Mouse (Mus musculus): ENCODE results near the gene Ddx4. TPM values are rescaled to one million over a fixed set of nuclear protein-coding genes. Genes with fewer than 3 reads are reported as not detected.

Gene Ddx4
- 0.49 and 0.71 TPM in 2 replicates for polyA plus RNA-seq (2015; fragmentation: Nextera tagmentation; extraction: Ambion mirVana)

DNA sequence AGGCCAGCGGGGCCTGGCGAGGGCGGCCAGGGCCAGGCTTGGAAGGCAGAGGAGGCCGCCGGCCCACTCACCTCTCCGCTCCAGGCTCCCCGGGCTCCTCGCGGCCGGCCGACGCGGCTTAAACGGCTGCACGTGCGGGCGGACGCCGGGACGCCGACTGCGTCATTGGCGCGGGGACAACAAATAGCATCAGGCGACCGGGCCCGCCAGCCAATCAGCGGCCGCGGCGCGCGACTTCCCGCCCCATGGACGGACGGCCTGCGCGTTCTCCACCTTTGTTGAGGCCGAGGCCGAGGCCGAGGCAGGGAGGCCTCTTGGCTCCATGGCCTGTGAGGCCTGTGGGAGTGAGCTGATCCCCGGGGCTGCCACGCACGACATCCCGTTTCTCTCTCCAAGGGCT lies at the start of gene Ddx4:
Gene Ddx4, minus strand, starts transcription at position 271 of the 400 bp plus-strand sequence.
- no peaks in the 10 kb centered on the region for H3K4me1 ChIP-seq (ENCODE audit: insufficient read depth, low read length)
- H3K27ac ChIP-seq (ENCODE audit: low read length) = no peak within 1 kb of the TSS
- no peak within 1 kb of the TSS for H3K9ac ChIP-seq (replicated peaks; ENCODE audit: low read length)
- no peak within 1 kb of the TSS for H3K4me3 ChIP-seq (ENCODE audit: low read length)
- no peak for ATAC-seq (ENCODE audit: low FRiP score, low TSS enrichment)
- 83% methylated on average over 32 of the region's 45 CpGs for WGBS
- no peak within 1 kb of the TSS for H3K4me2 ChIP-seq (replicated peaks; ENCODE audit: low read depth, low read length)
- no peaks in the 10 kb centered on the region for H3K27me3 ChIP-seq (ENCODE audit: insufficient read depth, low read length)
- H3K36me3 ChIP-seq (ENCODE audit: insufficient read depth, low read length) = no peaks in the 10 kb centered on the region
- peaks cover 10% of the 10 kb centered on the region for H3K9me3 ChIP-seq (ENCODE audit: low read length)

DNA sequence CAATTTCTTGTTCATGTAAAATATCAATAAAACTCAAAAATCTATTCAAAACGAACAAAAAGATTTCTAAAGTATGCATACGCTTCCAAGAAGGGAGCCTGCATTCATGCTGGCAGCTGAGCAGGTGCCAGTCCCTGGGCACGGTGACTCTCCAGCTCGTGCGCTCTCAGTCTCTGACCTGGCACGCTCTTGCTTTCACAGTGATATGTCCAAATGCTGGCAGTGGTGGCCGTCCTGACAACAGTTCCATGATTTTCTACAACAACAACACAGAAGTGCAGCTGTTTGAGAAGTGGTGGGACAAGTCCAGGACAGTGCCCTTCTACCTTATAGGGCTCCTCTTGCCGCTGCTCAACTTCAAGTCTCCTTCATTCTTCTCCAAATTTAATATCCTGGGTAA lies 49.0 kb upstream of the Ddx4 start:
- Histone ChIP-seq H3K27me3 (ENCODE audit: insufficient read depth, low read length) (no peaks in the 10 kb centered on the region), H3K4me2 (replicated peaks; ENCODE audit: low read depth, low read length) (no peak overlapping the region), H3K4me1 (ENCODE audit: insufficient read depth, low read length) (no peaks in the 10 kb centered on the region), H3K9ac (replicated peaks; ENCODE audit: low read length) (no peak overlapping the region), H3K27ac (ENCODE audit: low read length) (no peak overlapping the region), H3K36me3 (ENCODE audit: insufficient read depth, low read length) (0 out of 2 replicates have a peak, but pooled peaks cover 3% of the 10 kb centered on the region), H3K4me3 (ENCODE audit: low read length) (no peak overlapping the region), H3K9me3 (ENCODE audit: low read length) (no peaks in the 10 kb centered on the region)
- ATAC-seq (ENCODE audit: low FRiP score, low TSS enrichment) = no peak
- 91% methylated on average over 8 of the region's 8 CpGs for WGBS

DNA sequence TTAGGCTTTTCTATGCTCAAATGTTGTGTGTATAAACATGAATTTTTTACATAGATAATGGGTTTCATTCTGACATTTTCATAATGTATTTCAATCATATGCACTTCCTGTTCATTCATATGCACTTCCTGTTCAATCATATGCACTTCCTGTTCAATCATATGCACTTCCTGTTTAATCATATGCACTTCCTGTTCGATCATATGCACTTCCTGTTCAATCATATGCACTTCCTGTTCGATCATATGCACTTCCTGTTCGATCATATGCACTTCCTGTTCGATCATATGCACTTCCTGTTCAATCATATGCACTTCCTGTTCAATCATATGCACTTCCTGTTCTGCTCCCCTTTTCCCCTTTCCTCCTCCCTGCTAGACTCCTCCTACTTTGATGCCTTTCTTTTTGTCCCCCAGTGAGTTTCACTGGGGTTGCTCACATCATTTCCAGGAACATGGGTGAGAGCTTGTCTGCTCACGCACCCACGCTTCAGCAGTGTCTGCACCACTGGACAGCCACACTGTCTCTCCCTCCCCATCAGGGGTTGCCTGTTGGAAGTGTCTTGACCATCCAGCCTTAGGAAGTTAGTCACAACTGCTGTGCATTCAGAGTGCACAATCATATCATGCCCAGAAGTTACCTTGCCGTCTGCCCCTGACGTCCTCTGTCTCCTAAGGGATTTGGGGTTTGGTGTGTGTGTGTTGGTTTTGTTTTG lies 43.4 kb upstream of the Ddx4 start:
- no peak overlapping the region for H3K4me3 ChIP-seq (ENCODE audit: low read length)
- H3K9me3 ChIP-seq (ENCODE audit: low read length) = peaks cover 3% of the 10 kb centered on the region; the same call in 1 of the 2 replicates
- no peak for ATAC-seq (ENCODE audit: low FRiP score, low TSS enrichment)
- 94% methylated on average over 8 of the region's 8 CpGs for WGBS
- no peak overlapping the region for H3K4me2 ChIP-seq (replicated peaks; ENCODE audit: low read depth, low read length)
- H3K27ac ChIP-seq (ENCODE audit: low read length) = no peak overlapping the region
- H3K4me1 ChIP-seq (ENCODE audit: insufficient read depth, low read length) = no peaks in the 10 kb centered on the region
- H3K27me3 ChIP-seq (ENCODE audit: insufficient read depth, low read length) = no peaks in the 10 kb centered on the region
- H3K9ac ChIP-seq (replicated peaks; ENCODE audit: low read length) = no peak overlapping the region
- peaks cover 15% of the 10 kb centered on the region for H3K36me3 ChIP-seq (ENCODE audit: insufficient read depth, low read length)

DNA sequence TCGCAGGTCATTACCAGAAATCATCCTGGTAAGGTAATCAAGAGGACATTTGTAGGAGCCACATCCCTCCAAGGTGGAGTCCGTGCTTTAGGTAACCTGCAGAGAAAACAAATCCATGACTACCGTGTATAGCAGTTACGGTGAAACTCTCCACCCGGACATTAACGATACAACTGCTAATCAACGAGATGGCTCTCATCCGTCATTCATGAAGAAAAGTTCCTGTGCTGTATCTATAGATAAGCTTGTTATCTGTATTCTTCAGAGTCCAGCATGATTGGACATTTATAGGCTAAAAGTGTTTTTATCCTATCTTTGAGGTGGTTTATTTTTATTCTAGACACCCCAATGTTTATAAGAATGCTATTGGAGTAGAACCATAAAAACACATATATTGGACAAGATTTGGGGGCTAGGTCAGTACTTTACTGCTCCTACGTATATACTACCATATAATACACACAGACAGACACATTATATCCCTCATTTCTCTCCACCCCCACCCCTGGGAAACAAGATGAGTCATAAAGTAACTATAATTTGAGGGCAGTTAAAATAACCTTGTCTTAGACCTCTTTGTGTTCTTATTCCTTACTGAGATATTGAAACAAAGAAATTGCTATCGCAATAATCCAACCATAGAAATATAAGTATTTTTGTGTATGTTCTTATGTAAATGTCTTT lies 40.7 kb upstream of the Ddx4 start:
- Histone ChIP-seq H3K4me3 (ENCODE audit: low read length) (no peak overlapping the region), H3K9me3 (ENCODE audit: low read length) (peaks cover 3% of the 10 kb centered on the region; the same call in 1 of the 2 replicates), H3K27me3 (ENCODE audit: insufficient read depth, low read length) (no peaks in the 10 kb centered on the region), H3K36me3 (ENCODE audit: insufficient read depth, low read length) (peaks cover 13% of the 10 kb centered on the region), H3K27ac (ENCODE audit: low read length) (no peak overlapping the region), H3K9ac (replicated peaks; ENCODE audit: low read length) (no peak overlapping the region), H3K4me1 (ENCODE audit: insufficient read depth, low read length) (no peaks in the 10 kb centered on the region), H3K4me2 (replicated peaks; ENCODE audit: low read depth, low read length) (no peak overlapping the region)
- 88% methylated on average over 10 of the region's 10 CpGs for WGBS
- ATAC-seq (ENCODE audit: low FRiP score, low TSS enrichment) = no peak

DNA sequence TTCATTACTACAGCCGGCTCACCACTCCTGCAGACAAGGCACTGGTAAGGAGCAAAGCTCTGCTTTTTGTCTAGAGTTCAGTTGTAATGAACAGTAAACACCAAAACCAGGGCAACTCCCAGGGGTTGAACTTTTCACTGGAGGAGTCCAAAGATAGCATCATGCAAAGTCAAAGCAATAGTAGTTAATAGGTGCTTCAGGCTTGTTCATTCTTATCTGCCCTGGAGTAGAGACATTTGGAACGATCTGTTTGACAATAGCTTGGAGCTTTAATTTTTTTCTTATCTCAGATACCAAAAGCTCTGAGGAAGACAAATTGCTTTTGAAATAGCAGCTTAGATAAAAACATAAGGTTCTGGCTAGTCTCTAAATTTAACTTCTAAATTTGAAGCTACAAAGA lies 33.9 kb upstream of the Ddx4 start:
- Histone ChIP-seq H3K9me3 (ENCODE audit: low read length) (no peaks in the 10 kb centered on the region), H3K9ac (replicated peaks; ENCODE audit: low read length) (no peak overlapping the region), H3K36me3 (ENCODE audit: insufficient read depth, low read length) (no peaks in the 10 kb centered on the region), H3K4me2 (replicated peaks; ENCODE audit: low read depth, low read length) (no peak overlapping the region), H3K27ac (ENCODE audit: low read length) (no peak overlapping the region), H3K4me3 (ENCODE audit: low read length) (no peak overlapping the region), H3K4me1 (ENCODE audit: insufficient read depth, low read length) (no peaks in the 10 kb centered on the region), H3K27me3 (ENCODE audit: insufficient read depth, low read length) (no peaks in the 10 kb centered on the region)
- ATAC-seq (ENCODE audit: low FRiP score, low TSS enrichment) = no peak
- 82% methylated on average over 2 of the region's 2 CpGs for WGBS

DNA sequence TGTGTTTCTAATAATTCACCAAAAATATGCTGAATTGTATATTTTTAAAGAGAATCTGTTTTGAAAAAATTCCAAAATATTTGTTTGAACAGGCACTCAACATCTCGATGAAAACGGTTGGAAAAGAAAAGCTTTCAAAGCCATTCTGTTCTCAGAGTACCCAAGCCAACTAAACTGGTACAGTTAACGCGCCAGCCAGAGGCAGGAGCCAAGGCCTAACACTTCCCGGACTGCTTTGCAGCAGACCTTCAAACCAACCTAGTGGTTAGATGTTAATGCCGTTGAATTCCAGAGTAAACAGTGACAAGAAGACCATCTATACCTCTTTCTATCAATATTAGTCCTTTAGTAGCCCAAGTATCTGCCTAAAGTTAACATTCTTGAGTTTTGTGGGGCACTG lies 31.7 kb upstream of the Ddx4 start:
- no peaks in the 10 kb centered on the region for H3K9me3 ChIP-seq (ENCODE audit: low read length)
- no peak overlapping the region for H3K9ac ChIP-seq (replicated peaks; ENCODE audit: low read length)
- no peak overlapping the region for H3K27ac ChIP-seq (ENCODE audit: low read length)

DNA sequence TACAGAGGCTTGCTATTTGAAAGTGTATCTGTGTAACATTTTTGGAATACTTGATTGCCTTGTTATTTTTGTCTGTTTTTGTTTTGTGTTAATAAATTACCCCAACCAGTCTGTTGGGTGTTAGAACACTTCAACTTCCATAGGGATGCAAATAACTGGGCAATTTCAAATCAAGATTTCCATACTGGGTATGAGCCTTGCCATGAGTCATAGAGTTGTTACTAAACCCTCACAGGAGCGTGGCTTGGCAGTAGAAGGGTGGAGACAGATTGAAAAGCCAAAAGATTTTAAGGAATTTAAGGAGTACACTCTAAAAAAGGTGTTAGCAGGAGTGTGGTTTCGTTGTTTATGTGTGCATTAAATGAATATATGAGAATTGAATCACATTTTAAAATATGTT lies 31.0 kb upstream of the Ddx4 start:
- Histone ChIP-seq H3K9ac (replicated peaks; ENCODE audit: low read length) (no peak overlapping the region), H3K4me1 (ENCODE audit: insufficient read depth, low read length) (no peaks in the 10 kb centered on the region), H3K36me3 (ENCODE audit: insufficient read depth, low read length) (no peaks in the 10 kb centered on the region), H3K27me3 (ENCODE audit: insufficient read depth, low read length) (no peaks in the 10 kb centered on the region), H3K9me3 (ENCODE audit: low read length) (no peaks in the 10 kb centered on the region), H3K4me3 (ENCODE audit: low read length) (no peak overlapping the region), H3K4me2 (replicated peaks; ENCODE audit: low read depth, low read length) (no peak overlapping the region), H3K27ac (ENCODE audit: low read length) (no peak overlapping the region)
- 81% methylated on average over 2 of the region's 2 CpGs for WGBS
- ATAC-seq (ENCODE audit: low FRiP score, low TSS enrichment) = no peak

More for the DNA sequence above, 31.7 kb upstream of the Ddx4 start:
- no peaks in the 10 kb centered on the region for H3K27me3 ChIP-seq (ENCODE audit: insufficient read depth, low read length)
- no peaks in the 10 kb centered on the region for H3K36me3 ChIP-seq (ENCODE audit: insufficient read depth, low read length)
- H3K4me2 ChIP-seq (replicated peaks; ENCODE audit: low read depth, low read length) = no peak overlapping the region
- no peak overlapping the region for H3K4me3 ChIP-seq (ENCODE audit: low read length)
- H3K4me1 ChIP-seq (ENCODE audit: insufficient read depth, low read length) = no peaks in the 10 kb centered on the region
- 92% methylated on average over 6 of the region's 6 CpGs for whole genome bisulfite sequencing
- ATAC-seq (ENCODE audit: low FRiP score, low TSS enrichment) = no peak

DNA sequence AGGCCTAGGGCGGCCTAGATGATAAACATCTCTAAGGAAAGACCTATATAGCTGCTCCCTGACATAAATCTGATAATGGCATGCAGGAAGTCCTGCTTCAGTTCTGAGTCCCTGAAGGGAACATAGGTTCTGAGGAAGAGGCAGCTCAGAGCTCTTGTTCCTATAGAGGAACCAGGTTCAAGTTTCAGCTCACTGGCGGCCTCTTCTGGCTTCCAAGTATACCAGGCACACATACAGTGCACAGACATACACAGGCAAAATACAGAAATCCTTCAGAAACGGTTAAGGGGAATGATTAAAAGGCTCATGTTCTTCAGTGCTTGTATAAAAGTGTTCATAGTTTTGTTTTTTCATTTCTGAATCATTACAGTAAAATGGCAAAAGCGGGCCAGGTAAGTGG lies 25.9 kb upstream of the Ddx4 start:
- Histone ChIP-seq H3K27me3 (ENCODE audit: insufficient read depth, low read length) (no peaks in the 10 kb centered on the region), H3K27ac (ENCODE audit: low read length) (no peak overlapping the region), H3K4me2 (replicated peaks; ENCODE audit: low read depth, low read length) (no peak overlapping the region), H3K36me3 (ENCODE audit: insufficient read depth, low read length) (no peaks in the 10 kb centered on the region), H3K9me3 (ENCODE audit: low read length) (peaks cover 3% of the 10 kb centered on the region), H3K4me1 (ENCODE audit: insufficient read depth, low read length) (0 out of 2 replicates have a peak, but pooled peaks cover 3% of the 10 kb centered on the region), H3K9ac (replicated peaks; ENCODE audit: low read length) (no peak overlapping the region), H3K4me3 (ENCODE audit: low read length) (no peak overlapping the region)
- ATAC-seq (ENCODE audit: low FRiP score, low TSS enrichment) = no peak
- 87% methylated on average over 4 of the region's 4 CpGs for WGBS

DNA sequence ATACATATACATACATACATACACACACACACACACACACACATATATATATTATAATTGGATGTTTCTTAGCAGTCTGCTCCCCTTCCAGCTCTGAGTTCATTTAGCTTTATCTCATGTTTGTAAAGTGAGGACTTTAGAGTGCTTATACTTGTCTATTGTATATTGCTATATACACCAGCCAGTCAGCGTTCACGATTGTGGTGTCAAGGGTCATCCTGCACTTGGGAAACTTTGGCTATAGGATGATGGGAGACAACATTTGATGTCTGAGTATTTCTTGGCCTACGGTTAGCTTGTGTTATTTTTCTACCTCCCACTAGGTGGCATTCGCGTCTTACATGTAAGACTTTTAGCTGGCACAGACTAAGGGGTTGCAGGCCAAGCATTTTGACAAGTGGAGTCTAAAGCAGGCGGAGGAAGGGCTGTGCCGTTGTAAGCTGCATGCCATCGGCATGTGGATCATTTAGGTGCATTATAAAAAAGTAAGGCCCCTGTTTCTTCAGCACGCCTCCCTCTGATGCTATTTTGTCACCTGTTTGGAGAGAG lies 21.7 kb upstream of the Ddx4 start:
- peak; percentile 82 for ATAC-seq (ENCODE audit: low FRiP score, low TSS enrichment)
- H3K27me3 ChIP-seq (ENCODE audit: insufficient read depth, low read length) = no peaks in the 10 kb centered on the region
- H3K4me3 ChIP-seq (ENCODE audit: low read length) = no peak overlapping the region
- no peak overlapping the region for H3K4me2 ChIP-seq (replicated peaks; ENCODE audit: low read depth, low read length)
- no peak overlapping the region for H3K27ac ChIP-seq (ENCODE audit: low read length)
- H3K9ac ChIP-seq (replicated peaks; ENCODE audit: low read length) = no peak overlapping the region
- H3K36me3 ChIP-seq (ENCODE audit: insufficient read depth, low read length) = peaks cover 5% of the 10 kb centered on the region; the same call in 1 of the 2 replicates
- peaks cover 3% of the 10 kb centered on the region for H3K9me3 ChIP-seq (ENCODE audit: low read length)
- 10% methylated on average over 9 of the region's 9 CpGs for WGBS
- 0 out of 2 replicates have a peak, but pooled peaks cover 3% of the 10 kb centered on the region for H3K4me1 ChIP-seq (ENCODE audit: insufficient read depth, low read length)

DNA sequence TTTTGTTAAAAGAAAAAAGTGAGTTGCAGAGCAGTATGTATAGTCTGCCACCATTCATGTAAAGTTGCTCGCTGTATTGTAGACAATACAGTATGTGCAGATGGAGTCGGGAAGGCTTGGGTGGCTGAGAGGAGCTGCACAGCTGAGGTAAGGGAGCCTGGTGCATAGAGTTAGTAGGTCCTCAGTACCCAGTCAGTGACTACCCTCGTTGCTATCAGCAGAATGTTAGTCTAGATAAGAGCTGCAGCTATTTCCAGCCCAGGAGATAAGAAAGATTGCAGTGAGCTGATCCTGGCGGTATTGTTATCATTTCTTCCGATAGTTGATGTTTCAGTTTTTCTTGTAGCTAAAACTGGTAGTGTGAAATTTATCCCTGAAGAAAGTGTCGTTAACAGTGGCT lies 20.5 kb upstream of the Ddx4 start:
- ATAC-seq (ENCODE audit: low FRiP score, low TSS enrichment) = no peak
- Histone ChIP-seq H3K4me3 (ENCODE audit: low read length) (no peak overlapping the region), H3K9ac (replicated peaks; ENCODE audit: low read length) (no peak overlapping the region), H3K4me2 (replicated peaks; ENCODE audit: low read depth, low read length) (no peak overlapping the region), H3K4me1 (ENCODE audit: insufficient read depth, low read length) (0 out of 2 replicates have a peak, but pooled peaks cover 3% of the 10 kb centered on the region), H3K27me3 (ENCODE audit: insufficient read depth, low read length) (no peaks in the 10 kb centered on the region), H3K9me3 (ENCODE audit: low read length) (no peaks in the 10 kb centered on the region), H3K27ac (ENCODE audit: low read length) (no peak overlapping the region), H3K36me3 (ENCODE audit: insufficient read depth, low read length) (peaks cover 5% of the 10 kb centered on the region; the same call in 1 of the 2 replicates)
- 80% methylated on average over 6 of the region's 6 CpGs for WGBS
